Mouse (Mus musculus): Measurements from ENCODE around the gene Chchd3. TPM values are rescaled to one million over a fixed set of nuclear protein-coding genes. Genes with fewer than 3 reads are reported as not detected.

Chchd3 gene
- polyA plus RNA-seq, 1 experiment from 2014 or later, result 106 TPM

DNA sequence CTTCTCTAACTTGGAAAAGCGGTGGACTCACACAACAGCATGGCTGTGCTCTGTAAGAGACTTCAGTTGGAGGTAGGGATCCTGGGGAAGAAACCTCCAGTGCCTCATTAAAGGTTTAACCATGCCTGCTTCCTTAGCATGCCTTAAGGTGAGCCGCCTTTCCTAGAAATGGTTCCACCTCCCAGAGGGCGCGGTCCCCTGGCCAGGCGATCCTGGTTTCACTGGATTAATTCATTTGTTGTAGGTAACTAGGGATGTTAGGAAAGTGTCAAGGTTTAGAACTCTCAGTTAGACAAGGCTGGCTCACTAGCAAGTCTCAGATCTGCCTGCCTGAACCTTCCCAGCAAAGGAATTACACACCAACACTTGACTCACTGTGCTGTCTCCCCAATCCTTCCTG lies 273.9 kb downstream of the Chchd3 start:
- no peaks in the 10 kb centered on the region for H3K4me1 ChIP-seq
- H3K4me2 ChIP-seq, result no peak overlapping the region
- no peak for ATAC-seq (replicated peaks)
- 96% methylated on average over 5 of the region's 5 CpGs for WGBS
- no peak overlapping the region for H3K9ac ChIP-seq
- no peaks in the 10 kb centered on the region for H3K27me3 ChIP-seq (replicated peaks)
- H3K36me3 ChIP-seq (replicated peaks), result no peaks in the 10 kb centered on the region
- H3K27ac ChIP-seq, result no peak overlapping the region
- no peak overlapping the region for H3K4me3 ChIP-seq
- H3K9me3 ChIP-seq, result no peaks in the 10 kb centered on the region

DNA sequence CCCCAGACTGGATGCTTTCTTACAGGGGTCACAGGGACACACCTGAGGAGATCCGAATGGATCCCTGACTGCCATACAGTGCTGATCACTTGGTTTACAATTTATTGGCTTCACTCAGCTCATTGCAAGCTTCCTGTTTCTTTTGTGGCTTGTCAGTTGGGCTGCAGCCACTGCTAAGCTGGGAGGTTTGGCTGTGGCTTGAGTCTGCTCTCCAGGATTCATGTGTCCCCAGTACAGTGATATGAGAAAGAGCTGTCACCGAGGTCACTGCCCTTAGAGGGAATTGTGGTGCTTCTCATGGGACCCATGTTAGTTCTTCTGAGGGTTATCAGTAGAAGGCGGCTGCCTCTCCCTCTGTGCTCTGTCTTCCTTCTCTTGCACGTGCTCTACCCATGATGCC lies 277.0 kb downstream of the Chchd3 start:
- H3K9me3 ChIP-seq, result no peaks in the 10 kb centered on the region
- no peak for ATAC-seq (replicated peaks)
- no peaks in the 10 kb centered on the region for H3K27me3 ChIP-seq (replicated peaks)
- H3K27ac ChIP-seq, result no peak overlapping the region
- no peak overlapping the region for H3K4me3 ChIP-seq
- H3K9ac ChIP-seq, result no peak overlapping the region
- no peak overlapping the region for H3K4me2 ChIP-seq
- H3K4me1 ChIP-seq, result 0 out of 2 replicates have a peak, but pooled peaks cover 5% of the 10 kb centered on the region
- 94% methylated on average over 4 of the region's 4 CpGs for WGBS
- no peaks in the 10 kb centered on the region for H3K36me3 ChIP-seq (replicated peaks)

DNA sequence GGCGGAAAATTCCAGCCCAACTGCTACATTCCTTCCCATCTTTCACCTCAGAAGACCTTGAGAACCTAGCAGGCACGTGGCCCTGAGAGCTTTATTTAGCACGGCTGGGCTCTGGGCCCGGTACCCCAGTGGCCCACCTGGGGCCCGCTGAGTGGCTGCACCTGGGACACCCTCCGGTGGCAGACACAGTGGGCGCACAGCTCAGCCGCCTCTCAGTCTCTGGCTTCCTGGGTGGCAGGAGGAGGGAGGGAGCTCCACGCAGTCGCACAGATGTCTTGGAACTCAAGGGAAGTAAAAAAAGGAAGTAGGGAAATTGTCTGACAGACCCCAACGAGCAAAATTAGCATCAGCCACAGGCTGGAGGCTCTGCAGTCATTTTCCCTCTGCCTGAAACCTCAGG lies 279.5 kb downstream of the Chchd3 start:
- Histone ChIP-seq H3K4me1 (peaks cover 10% of the 10 kb centered on the region; the same call in 1 of the 2 replicates), H3K9me3 (no peaks in the 10 kb centered on the region), H3K4me3 (no peak overlapping the region), H3K27ac (no peak overlapping the region), H3K4me2 (no peak overlapping the region), H3K27me3 (replicated peaks) (no peaks in the 10 kb centered on the region), H3K9ac (no peak overlapping the region), H3K36me3 (replicated peaks) (no peaks in the 10 kb centered on the region)
- 26% methylated on average over 11 of the region's 11 CpGs for WGBS
- ATAC-seq (replicated peaks), result no peak

DNA sequence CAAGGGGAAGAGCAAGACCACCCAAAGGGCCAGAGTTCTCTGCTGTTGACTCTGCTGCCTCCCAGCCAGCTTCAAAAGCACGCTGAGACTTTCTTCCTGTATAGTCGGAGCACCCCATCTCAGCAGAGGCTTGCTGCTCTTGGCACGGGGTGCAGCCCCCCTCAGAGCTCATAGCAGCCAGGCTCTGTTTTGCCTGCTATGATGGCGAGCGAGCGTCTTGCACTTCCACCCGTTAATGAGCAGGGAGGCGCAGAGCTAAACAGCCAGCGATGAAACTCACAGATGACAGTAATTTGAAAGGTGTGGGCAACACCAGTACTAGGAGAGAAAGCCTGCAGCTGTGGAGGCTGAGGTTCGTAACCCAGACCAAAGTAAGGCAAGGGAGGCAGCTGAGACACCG lies 283.7 kb downstream of the Chchd3 start:
- Histone ChIP-seq H3K4me2 (no peak overlapping the region), H3K4me3 (no peak overlapping the region), H3K27me3 (replicated peaks) (no peaks in the 10 kb centered on the region)

DNA sequence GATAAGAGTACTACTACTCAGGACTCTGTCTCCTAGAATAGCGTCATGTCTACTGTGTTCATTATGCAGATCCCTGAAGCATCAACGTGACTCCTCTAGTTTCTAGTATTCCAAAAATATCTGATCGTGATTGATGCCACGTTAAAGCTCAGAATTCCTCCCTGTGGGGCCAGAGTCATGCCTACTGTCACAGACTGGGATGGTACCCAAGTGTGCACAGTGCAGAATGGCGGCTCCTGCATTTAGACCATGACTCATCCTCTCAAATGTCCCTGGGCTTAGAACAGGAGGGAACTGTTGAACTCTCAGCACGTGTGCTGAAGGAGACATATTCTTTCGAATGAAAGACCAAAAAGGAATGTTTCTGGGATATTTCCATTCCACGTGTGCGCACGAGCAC lies 305.5 kb downstream of the Chchd3 start:
- 89% methylated on average over 10 of the region's 10 CpGs for WGBS

More for the DNA sequence above, 283.7 kb downstream of the Chchd3 start:
- no peak for ATAC-seq (replicated peaks)
- H3K27ac ChIP-seq, result no peak overlapping the region
- 64% methylated on average over 11 of the region's 11 CpGs for WGBS
- no peaks in the 10 kb centered on the region for H3K36me3 ChIP-seq (replicated peaks)
- H3K9me3 ChIP-seq, result no peaks in the 10 kb centered on the region
- H3K9ac ChIP-seq, result no peak overlapping the region
- peaks cover 10% of the 10 kb centered on the region; the same call in 1 of the 2 replicates for H3K4me1 ChIP-seq

DNA sequence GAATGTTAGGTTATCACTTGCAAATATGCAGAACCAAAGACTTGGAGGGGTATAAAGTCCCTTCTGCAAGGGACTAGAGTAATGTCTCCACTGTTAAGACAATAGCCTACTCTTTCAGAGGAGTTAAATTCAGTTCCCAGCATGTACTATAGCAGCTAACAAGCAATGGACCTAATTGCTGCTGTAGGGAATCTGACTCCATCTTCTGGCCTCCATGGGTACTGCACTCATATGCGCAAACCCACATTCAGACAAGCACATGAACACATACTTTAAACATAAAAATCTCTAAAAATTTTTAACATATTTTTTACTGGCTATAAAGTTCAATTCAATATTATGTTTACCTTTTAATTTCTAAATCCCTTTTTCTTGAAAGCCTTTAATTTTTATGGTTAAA lies 310.2 kb downstream of the Chchd3 start:
- WGBS, result 94% methylated on average over 1 of the region's 1 CpGs
- no peaks in the 10 kb centered on the region for H3K4me1 ChIP-seq
- no peak for ATAC-seq (replicated peaks)

More for the DNA sequence above, 305.5 kb downstream of the Chchd3 start:
- no peaks in the 10 kb centered on the region for H3K4me1 ChIP-seq
- ATAC-seq (replicated peaks), result no peak
- H3K9ac ChIP-seq, result no peak overlapping the region
- H3K4me2 ChIP-seq, result no peak overlapping the region
- H3K27ac ChIP-seq, result no peak overlapping the region
- H3K4me3 ChIP-seq, result no peak overlapping the region
- H3K36me3 ChIP-seq (replicated peaks), result no peaks in the 10 kb centered on the region
- H3K27me3 ChIP-seq (replicated peaks), result no peaks in the 10 kb centered on the region
- no peaks in the 10 kb centered on the region for H3K9me3 ChIP-seq

DNA sequence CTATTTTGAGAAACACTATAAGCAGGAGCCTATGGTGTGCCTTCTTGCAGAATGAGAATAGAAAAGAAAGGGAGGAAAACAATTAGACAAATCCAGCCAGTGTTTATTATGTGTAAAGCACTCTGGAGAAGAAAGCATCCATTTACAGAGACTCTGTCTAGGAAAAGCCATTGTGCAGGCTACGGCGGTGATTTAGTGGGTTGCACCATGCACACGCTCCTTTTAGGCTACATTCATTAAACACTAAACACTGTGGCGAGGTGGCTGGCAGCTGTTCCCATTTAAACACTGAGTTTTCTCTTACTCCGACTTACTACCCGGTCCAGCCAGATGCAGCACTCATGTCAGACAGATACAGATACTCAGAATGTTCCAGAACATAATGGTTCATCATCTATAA lies 311.3 kb downstream of the Chchd3 start:
- Histone ChIP-seq H3K27me3 (replicated peaks) (no peaks in the 10 kb centered on the region), H3K9ac (no peak overlapping the region), H3K9me3 (no peaks in the 10 kb centered on the region), H3K4me1 (no peaks in the 10 kb centered on the region), H3K4me3 (no peak overlapping the region), H3K36me3 (replicated peaks) (no peaks in the 10 kb centered on the region), H3K4me2 (no peak overlapping the region), H3K27ac (no peak overlapping the region)
- 70% methylated on average over 6 of the region's 6 CpGs for WGBS
- ATAC-seq (replicated peaks), result no peak

More for the DNA sequence above, 310.2 kb downstream of the Chchd3 start:
- no peak overlapping the region for H3K27ac ChIP-seq
- no peak overlapping the region for H3K4me2 ChIP-seq
- H3K9ac ChIP-seq, result no peak overlapping the region
- H3K27me3 ChIP-seq (replicated peaks), result no peaks in the 10 kb centered on the region
- no peaks in the 10 kb centered on the region for H3K36me3 ChIP-seq (replicated peaks)
- H3K9me3 ChIP-seq, result no peaks in the 10 kb centered on the region
- H3K4me3 ChIP-seq, result no peak overlapping the region

DNA sequence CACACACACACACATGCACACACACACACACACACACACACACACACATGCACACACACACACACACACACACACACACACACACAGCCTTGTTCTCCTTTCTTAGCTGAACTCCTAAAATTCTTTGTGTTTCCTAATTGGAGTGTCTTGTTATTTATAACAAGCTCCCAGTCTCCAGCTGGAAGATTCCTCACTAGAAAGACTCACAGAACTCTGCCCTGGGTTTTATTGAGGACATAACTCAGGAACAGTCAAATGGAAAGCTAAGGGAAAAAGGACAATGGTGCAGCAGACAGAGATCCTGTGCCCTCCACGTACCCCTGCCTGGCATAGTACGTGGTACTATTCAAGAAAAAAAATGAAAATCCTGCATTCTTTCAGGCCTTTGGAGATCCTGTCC lies 312.7 kb downstream of the Chchd3 start:
- Histone ChIP-seq H3K4me1 (no peaks in the 10 kb centered on the region), H3K36me3 (replicated peaks) (no peaks in the 10 kb centered on the region), H3K27ac (no peak overlapping the region), H3K9ac (no peak overlapping the region), H3K9me3 (no peaks in the 10 kb centered on the region), H3K27me3 (replicated peaks) (no peaks in the 10 kb centered on the region), H3K4me2 (no peak overlapping the region), H3K4me3 (no peak overlapping the region)
- ATAC-seq (replicated peaks), result no peak
- WGBS, result 82% methylated on average over 2 of the region's 2 CpGs

Other genes starting within 250 kb of the Chchd3 start
- 50.2 and 57.8 TPM in 2 replicates for gene Exoc4, start 188.8 kb upstream of the Chchd3 start, polyA plus RNA-seq (2015; fragmentation: Nextera tagmentation; extraction: Ambion mirVana)